Mouse (Mus musculus) erythroblast, embryonic 14.5 days (primary cell): ENCODE results near the gene Cyp2c23.

Source experiments
- GATA1 ChIP-seq: IDR thresholded peaks from 2 replicates; pipeline ENCODE4 v1.6.1; 2012; ENCODE audit warnings: low read length, inconsistent platforms, mixed read lengths
- TAL1 ChIP-seq: IDR thresholded peaks from 3 replicates; pipeline ENCODE4 v1.6.1; 2012; ENCODE audit warnings: low read length, inconsistent platforms, mixed read lengths

- no peak for TF ChIP-seq GATA1
- no peak for TF ChIP-seq TAL1
Observed at GRCm38 (mm10) chr19:44064734-44065133, 35.7 kb upstream of the Cyp2c23 start.
